Mouse (Mus musculus): ENCODE measurements around the gene Rnf212.
"Not testable (repeated sequence)": the region's sequence is repeated elsewhere in the genome, so short reads cannot be mapped to it uniquely, and the experiment has no call there.

The Rnf212 gene

DNA sequence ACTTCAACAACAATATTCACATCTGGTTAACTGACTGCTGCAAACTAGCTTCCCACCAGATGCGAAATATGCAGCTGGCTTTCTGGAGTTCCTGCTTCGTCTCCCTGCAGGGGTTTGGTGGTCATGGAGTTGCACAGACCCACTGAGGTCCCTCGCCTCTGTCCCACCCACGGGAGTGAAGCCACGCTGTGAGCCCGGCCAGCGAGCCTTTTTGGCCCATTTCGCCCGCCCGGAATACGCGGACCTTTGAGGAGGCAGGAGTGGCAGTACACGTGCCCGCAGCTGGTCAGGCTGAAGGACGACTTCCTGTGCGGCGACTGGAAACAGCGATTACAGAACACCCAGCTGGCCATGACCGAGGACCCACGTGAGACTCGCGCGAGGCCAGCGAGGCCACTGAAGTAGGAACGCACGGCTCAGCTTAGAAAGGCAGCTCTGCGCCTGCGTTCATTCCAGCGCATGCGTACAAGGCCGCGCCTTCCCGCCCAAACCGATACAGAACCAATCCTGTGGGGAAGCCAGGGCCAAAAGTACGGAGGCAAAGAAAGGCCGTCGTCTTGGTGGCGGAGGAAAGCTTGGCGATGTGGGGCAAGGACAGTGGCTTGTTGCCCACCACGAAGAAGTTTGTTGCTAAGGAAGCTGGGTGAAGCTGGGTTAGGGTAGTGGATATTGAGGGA is at the start of gene Rnf212:
Gene Rnf212, minus strand, starts transcription at position 353 of the 677 bp plus-strand sequence.
- DNase-seq (ENCODE audit: low read depth) = no peak

DNA sequence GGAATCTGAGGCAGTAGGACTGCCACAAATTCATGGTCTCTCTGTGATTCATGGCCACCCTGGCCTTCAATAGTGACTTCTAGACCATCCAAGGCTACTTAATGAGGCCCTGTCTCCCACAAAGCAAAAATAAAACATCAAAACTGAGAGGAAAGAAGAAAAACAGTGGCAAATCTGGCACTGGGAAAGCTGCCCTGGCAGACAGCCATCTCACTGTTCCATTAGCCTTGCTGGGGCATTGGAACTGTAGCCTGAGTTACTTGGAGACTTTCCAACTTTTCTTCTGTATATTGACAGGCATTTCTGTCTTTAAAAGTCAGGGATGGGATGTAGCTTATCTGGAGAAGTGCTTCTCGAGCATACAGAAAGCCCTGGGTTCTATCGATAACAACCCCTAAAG is 48.5 kb upstream of the Rnf212 start:
- no peak for DNase-seq (ENCODE audit: low read depth)

DNA sequence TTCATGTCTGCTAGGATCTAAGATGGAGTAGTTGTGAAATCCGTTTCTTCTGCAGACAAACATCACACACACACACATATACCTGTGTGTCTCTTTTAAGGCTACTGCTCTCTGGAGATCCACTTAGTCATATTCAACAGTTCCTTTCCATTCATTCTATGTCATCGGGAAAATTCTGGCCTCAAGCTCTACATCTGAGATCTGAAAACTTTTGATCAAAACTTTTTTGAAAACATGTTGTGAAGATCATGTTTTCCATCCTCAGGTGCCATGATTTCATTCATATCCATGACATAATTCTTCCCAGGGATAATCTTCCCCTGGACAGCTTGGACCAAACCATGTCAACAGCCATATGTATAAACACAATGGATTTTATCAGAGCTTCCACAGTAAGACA is 34.0 kb upstream of the Rnf212 start, which contains the start of gene Vmn2r8:
Gene Vmn2r8, minus strand, starts transcription at position 101 of the 400 bp plus-strand sequence.
- not testable (repeated sequence) for DNase-seq (ENCODE audit: low read depth)

DNA sequence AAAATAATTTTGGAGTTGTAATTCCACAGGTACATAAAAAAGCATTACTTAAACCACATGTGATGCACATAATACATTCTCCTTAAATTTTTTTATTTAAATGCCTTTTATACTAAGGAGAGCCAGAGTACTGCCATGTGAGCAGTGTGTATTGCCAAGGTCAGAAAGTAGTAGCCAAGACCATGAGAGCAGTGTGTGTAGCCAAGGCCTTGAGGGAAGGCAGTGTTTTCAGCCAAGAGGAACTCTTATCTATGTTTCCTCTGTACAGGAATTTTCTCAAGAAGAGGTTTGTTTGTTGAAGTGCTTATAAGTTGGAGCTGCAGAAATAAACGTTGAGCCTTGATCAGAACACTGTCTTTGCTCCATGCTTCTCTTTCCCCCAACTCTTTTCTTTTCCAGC is 28.9 kb upstream of the Rnf212 start:
- DNase-seq (ENCODE audit: low read depth) = no peak

DNA sequence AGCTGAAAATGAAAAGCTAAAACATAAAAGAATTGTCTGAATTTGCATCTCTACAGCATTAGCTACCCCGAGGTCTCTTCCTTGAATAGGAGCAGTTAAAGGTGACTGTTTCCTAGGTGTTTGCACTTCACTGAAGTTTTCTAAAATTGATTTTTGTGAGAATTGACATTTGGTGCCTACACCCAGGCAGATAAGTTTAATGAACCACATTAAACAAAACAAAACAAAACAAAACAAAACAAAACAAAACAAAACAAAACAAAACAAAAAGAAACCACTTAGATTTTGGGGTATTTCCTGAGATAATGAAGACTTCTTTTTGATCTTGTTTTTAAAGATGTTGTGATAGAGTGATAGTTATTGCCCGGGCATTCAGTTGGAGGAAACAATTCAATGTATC is 20.5 kb upstream of the Rnf212 start, which contains the start of gene Tmed11:
Gene Tmed11, minus strand, starts transcription at position 101 of the 400 bp plus-strand sequence.
- not testable (repeated sequence) for DNase-seq (ENCODE audit: low read depth)

DNA sequence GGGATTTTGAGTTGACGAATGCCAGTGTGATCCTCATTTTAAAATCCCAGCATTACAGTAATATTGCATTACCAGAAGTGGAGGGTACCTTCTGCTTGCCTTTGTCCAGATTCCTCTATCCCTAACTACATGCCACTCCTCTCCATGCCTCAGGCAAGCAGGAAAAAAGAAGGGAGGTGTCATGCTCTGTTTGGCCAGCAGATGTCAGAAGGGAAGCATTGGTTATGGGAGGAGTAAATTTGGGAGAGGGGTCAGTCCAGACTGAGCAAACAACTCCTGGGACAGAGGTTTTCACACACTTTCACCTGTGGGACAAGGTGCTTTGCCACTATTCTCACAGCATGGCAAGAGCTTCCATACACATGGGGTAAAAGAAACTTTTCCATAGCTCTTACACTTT is 15.6 kb upstream of the Rnf212 start:
- not testable (repeated sequence) for DNase-seq (ENCODE audit: low read depth)

DNA sequence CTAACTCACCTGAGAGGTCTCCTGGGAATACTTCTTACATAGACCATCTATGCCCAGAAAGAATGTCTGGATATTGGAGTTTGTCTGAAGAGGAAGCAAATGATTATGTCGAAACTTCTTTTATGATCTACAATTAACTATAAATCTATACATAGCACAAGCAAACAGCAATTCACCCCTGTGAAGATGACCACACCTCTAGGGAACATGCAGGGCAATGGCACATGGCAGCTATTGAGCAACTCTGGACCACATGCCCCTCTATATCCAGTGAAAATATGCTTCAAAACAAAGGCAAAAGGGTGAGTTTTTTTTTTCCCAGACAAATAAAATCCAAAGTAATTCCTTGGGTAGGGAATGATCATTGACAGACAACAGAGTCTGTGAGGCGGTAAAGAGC is 14.8 kb downstream of the Rnf212 start:
- DNase-seq (ENCODE audit: low read depth) = no peak

DNA sequence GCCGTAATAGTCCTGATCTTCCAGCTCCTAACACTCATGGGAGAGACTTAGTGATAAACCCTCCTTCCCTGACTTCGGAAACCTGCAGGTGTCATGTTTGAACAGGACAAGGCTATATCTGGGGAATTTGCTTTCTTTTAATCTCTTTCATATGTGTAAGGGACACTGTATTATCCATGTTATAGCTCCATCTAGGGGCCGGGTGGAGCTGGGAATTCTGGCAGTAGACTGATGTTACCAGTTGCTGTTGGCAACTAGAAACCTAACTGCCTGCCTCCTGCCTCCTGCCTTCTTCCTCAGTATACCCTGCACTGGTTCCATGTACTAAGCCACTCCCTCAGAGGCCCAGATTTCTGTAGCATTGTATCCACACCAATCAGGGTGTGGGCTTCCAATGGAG is 16.4 kb downstream of the Rnf212 start:
- DNase-seq (ENCODE audit: low read depth) = peak; percentile 36

DNA sequence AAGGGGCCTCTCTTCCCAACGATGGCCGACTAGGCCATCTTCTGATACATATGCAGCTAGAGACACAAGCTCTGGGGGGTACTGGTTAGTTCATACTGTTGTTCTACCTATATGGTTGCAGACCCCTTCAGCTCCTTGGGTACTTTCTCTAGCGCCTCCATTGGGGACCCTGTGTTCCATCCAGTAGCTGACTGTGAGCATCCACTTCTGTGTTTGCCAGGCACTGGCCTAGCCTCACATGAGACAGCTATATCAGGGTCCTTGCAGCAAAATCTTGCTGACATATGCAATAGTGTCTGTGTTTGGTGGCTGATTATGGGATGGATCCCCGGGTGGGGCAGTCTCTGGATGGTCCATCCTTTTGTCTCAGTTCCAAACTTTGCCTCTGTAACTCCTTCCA is 23.5 kb downstream of the Rnf212 start:
- not testable (repeated sequence) for DNase-seq (ENCODE audit: low read depth)

DNA sequence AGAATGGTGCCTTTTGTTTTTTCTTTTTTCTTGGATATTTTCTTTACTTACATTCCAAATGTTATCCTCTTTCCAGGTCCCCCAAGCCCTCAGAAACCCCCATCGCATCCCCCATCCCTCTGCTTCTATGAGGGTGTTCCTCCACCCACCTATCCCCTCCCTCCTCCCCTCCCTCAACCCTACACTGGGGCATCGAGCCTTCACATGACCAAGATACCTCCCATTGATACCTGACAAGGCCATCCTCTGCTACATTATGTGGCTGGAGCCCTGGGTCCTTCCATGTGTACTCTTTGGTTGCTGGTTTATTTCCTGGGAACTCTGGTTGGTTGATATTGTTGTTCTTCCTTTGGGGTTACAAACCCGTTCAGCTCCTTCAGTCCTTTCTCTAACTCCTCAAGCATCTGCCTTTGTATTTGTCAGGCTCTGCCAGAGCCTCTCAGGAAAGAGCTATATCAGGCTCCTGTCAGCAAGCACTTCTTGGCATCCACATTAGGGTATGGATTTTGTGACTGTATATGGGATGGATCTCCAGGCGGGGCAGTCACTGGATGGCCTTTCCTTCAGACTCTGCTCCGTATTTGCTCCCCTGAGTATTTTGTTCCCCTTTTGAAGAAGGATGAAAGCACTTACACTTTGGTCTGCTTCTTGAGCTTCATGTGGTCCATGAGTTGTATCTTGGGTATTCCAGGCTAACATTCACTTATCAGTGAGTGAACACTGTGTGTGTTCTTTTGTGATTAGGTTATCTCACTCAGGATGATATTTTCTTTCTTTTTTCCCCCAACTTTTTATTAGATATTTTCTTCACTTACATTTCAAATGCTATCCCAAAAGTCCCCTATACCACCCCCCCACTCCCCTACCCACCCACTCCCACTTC is 24.2 kb downstream of the Rnf212 start:
- DNase-seq (ENCODE audit: low read depth) = no peak

DNA sequence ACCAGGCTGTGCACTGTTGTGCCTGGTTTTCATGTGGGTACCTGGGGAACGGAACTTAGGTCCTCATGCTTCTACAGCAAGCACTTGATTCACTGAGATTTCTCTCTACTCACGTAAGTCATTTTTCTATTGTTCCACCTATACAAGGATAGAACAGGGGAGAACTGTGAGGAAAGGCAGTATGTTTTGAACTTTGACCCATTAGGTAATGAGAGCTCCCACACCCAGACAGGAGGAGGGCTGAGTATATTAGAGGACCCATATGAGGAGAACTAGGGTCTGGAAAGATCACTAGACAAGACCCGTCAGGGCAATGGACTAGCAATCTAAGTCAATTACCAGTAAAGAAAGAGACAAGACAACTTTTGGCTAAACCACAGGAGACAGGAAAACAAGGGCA is 30.2 kb downstream of the Rnf212 start:
- no peak for DNase-seq (ENCODE audit: low read depth)

DNA sequence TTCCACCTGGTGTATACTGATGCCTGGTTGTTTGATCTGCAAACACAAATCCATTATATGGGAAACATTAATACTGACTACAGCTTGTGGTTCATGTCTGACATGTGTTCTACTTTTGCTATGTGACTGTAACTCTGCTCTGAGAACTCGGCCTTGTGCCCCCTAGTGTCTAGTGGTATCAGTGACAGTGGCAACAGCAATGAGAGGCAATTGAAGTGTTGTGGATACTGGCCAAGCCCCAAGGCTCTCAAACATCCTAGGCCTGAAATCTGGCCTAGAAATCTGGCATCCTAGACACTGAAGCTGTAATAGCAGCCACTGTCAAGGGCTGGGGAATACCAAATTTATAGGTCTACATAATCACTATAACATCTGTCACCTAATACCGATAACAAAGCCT is 30.9 kb downstream of the Rnf212 start:
- DNase-seq (ENCODE audit: low read depth) = no peak

DNA sequence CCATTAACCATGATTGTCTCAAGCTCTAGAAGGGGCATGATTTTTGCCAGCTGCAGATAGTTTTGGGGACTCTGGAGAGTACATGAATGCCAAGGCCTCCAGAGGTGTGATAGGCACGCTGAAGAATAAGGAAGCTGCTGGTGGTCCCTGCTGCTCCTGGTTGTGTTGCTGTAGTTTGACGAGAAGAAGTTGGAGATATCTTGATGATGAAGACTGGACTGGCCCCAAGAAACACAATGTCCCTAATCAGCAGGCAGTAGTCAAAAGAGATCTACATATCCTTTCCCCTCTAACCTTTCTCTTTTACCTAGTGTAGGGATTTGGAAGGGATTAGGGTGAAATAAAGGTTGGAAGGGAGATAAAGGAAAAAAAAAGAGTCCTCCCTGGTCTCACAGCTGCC is 32.2 kb downstream of the Rnf212 start:
- DNase-seq (ENCODE audit: low read depth) = no peak

DNA sequence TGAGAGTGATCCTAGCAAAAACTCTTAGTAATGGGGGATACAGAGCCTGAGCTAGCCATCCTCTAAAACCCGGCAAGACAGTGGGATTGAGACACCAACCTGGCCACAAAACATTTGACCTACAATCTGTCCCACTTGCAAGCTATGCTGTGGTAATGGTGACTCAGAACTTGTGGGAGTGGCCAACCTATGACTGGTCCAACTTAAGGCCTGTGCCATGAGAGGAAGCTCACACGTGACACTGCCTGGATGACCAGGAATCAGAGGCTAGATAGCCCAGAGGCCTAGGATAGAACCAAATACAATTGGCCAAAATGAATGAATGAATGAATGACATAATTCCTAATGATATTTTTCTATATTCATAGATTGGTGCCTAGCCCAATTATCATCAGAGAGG is 32.9 kb downstream of the Rnf212 start:
- no peak for DNase-seq (ENCODE audit: low read depth)

DNA sequence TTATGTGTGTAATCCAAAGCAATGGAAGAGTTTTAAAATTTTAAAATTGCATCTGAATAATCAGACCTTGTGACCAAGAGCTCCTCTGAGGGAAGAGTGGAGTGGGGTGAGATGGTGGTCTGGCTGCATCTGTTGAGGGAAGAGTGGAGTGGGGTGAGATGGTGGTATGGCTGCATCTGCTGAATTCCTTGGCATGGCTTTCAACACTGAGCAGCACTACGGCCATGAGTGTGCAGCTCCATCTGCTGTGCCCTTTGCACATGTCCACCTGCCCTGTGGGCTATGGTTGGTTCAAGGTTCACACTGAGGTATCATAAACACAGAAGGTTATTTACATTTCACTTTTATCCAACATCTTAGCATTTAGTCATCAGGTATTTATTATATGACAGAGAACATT is 47.4 kb downstream of the Rnf212 start:
- no peak for DNase-seq (ENCODE audit: low read depth)

DNA sequence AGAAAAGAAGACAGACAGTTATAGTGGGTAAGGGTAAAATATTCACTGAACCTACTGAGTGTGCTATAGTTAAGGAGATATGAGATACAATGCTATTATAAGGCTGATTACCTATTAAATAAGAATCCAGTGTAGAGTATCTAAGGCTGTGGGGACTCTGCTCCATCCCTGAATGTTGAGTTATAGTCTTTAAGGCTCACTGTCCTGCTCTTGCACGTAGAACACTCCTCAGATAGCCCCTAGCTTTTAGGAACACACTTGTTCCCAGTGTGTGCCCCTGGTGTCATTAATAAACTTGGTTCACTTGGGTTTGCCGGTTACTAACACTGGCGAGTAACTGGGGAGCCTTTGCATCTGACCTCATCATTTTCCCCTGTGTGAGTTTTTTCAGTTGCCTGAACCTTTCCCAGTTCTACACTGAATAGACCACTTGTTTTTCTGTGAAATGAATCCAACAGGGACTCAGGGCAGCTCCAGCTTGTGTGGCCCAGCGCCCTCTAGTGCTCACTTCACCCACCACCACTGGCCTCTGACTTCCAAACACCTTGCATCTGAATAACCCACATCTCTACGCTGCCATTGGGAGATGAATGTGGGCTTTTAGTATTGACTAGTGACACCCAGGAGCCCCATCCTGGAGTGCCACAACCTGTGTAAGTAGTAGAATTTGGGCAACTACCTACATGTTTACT is 48.1 kb downstream of the Rnf212 start:
- peak; percentile 73 for DNase-seq (ENCODE audit: low read depth)

DNA sequence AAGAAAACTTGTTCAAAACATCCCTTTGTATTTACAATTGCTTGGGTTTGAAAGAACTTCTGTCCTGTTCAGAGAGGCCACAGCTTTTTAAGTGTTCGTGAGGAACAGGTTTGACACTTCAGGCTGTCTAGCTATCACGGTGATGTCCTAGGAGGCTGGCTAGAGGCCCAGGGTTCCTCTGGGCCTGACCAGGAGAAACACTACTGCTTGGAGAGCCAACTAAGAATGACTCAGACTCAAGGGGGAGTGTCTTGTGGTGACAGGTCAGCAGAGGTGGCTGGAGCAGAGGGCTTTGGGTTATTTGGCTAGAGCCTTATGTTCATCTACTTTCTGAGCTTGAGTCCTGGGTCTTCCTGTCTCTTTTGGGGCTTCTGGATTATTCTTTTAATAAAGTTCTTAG is 50.8 kb downstream of the Rnf212 start:
- DNase-seq (ENCODE audit: low read depth) = peak; percentile 75

DNA sequence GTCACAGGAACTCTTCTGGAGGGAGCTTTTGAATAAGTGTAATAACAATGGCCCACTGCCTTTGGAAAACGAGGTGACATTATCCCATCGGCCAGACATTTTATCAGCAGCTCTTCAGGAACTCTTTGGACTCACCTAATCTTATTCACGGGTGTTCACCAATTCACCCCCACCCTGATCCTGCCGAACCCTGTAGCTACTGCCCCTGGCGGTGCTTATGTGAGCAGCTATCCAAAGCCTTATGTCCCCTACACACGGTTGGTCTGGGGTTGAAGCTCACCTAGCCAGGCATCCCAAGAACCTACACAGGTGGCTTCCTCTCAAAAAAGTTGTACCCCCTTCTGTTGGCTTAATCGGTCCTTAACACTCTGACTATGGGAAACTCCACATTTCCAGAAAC is 55.0 kb downstream of the Rnf212 start:
- no peak for DNase-seq (ENCODE audit: low read depth)

DNA sequence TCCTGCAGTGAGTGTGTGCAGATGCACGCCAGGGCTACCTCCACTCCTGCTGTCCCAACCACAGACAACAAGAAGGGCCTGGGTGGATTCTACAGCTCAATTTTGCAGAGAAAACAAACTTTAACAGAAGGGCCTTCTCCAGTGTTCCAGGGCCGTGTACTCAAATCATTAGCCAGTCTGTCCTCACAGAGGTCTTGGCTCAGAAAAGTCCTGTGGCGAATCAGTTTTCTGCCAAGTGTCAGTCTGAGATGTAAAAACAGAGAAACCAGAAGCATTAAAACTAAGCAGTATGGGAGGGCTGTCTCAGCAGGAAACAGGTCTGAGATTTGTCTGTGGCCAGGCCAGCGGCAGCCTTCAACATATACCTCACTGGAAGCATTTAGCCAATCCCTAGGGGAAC is 56.7 kb downstream of the Rnf212 start:
- DNase-seq (ENCODE audit: low read depth) = peak; percentile 63

DNA sequence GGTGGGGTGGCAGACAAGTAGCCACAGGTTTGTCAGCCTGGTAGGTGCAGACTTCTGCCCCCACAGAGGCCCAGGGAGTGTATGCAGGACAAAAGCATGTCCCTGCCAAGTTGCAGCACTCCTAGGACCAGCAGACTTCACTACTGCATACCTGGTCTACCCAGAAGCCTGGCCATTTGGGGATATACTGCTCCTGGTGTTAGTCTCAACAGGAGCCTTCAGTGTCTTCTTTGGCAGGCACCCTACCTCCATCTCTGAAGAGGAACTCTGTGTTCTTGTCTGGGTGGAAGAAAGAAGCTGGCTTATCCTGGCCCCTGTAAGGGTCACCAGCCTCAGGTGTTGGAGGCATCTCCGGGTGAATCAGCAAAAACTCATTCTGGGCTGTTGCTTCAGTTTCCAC is 58.8 kb downstream of the Rnf212 start:
- DNase-seq (ENCODE audit: low read depth) = no peak

DNA sequence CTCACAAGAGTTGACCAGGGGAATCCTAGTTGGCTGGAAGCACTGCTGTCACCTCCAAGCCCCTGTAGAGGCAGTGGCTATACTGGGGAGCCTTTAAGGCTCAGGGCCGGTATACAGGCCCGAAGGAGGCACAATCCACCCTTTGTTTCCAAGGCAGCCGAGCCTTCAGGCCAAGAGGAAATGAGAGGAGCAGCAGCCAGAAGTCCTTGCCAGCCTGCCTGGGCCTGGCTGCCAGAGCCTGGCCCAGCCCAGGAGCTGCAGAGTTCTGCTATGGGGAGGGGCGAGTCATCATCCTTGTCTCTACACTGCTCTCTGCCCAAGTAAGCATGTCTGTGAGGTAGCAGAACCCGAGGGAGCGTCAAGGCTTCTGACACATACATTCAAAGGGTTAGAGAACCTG is 60.6 kb downstream of the Rnf212 start:
- DNase-seq (ENCODE audit: low read depth) = peak; percentile 80

DNA sequence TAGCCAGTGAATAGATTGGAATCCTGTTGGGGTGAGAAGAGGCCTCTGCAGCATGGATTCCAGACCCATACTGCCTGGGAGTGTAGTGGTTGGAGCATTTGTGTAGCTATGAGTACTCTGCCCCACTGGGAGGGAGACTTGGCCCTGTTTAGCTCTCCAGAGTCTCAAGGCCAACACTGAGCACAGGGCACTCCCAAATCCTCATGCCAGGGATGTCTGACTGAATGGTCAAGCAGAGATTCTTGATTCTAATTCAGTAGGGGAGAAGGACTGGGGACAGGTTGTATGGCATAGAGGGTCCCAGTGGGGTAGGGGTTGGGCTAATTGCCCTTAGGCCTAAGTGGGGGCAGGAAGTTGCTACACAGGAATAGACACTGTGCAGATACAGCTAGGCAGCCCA is 61.1 kb downstream of the Rnf212 start:
- DNase-seq (ENCODE audit: low read depth) = peak; percentile 71

DNA sequence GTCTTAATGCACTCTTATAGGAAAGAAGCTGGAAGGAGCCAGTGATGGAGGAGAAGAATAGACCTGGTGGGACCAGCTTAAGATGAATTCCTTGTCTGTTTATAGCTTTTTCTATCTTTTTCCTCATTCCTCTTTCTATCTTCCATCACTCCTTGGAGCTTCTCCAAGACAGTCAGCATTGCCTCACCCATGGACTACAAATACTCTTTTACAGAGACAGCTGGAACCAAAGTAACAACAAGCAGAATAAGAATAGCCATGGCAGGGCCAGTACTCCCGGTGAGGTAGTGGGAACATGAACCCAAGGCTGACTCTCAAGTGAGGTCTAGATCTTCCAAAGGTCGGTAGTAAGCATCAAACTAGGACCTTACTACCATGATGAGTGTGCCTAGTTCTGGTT is 61.7 kb downstream of the Rnf212 start:
- no peak for DNase-seq (ENCODE audit: low read depth)
